8 mouse cellular contexts compared by ENCODE assay signal in the genomic region with DNA sequence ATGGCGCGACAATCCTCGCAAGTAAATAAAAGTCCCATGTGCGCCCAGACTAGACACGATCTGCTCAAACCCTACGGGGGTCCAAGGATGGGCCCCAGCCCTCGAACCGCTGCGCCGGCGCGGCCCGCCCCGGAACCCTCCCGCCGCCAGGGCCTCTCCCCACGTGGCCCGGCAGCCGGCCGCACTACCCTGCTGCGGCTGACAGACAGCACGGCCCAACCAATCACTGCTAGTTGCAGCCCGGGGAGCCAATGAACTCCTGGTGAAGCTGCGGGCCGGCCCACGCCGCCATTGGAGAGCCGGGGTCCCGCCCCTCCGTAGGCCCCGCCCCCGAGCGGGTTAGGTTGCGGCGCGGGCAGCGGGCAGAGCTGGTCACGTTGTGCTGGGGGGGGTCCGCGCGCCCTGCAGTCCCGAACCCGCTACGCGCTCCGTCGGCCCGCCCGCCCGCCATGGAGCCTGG. TPM values are rescaled to one million over a fixed set of nuclear protein-coding genes. Genes with fewer than 3 reads are reported as not detected.
DNase-seq lines count a peak whose midpoint lies in the region; ATAC-seq and TF ChIP-seq lines count a peak whose summit lies in the region.

A gene (plus strand): TSS at position 333 of the 460 bp plus-strand sequence.

- no peak for TF ChIP-seq POLR2A in bone marrow, adult 2 months (IDR thresholded peaks at IDR 0.05; ENCODE audit: borderline replicate concordance, control insufficient read depth, low read depth, low read length)

- H3K27me3 ChIP-seq in embryonic facial prominence, embryonic 15.5 days: no peaks in the 10 kb centered on the region
- H3K27me3 ChIP-seq in kidney, embryonic 14.5 days (ENCODE audit: control insufficient read depth, insufficient read depth, low read length): no peaks in the 10 kb centered on the region
- no peaks in the 10 kb centered on the region for H3K27me3 ChIP-seq in limb, embryonic 15.5 days

- H3K4me2 ChIP-seq in embryonic facial prominence, embryonic 15.5 days (replicated peaks): peak within 1 kb of the TSS; percentile 89
- peak within 1 kb of the TSS; percentile 88 for H3K4me2 ChIP-seq in kidney, embryonic 14.5 days (replicated peaks; ENCODE audit: low read depth, low read length)
- peak within 1 kb of the TSS; percentile 79 for H3K4me2 ChIP-seq in limb, embryonic 15.5 days

- peak; percentile 100 for ATAC-seq in embryonic facial prominence, embryonic 15.5 days (ENCODE audit: insufficient number of reproducible peaks, low FRiP score, low TSS enrichment, low read depth)
- ATAC-seq in kidney, embryonic 14.5 days (ENCODE audit: low FRiP score, low TSS enrichment): peak; percentile 100
- ATAC-seq in limb, embryonic 15.5 days (ENCODE audit: insufficient number of reproducible peaks, low FRiP score, low TSS enrichment, low read depth): peak; percentile 98

- TF ChIP-seq CTCF in bone marrow, adult 2 months (IDR thresholded peaks at IDR 0.05; ENCODE audit: control insufficient read depth, insufficient read depth, low read length): no peak

- peak within 1 kb of the TSS; percentile 83 for H3K9ac ChIP-seq in embryonic facial prominence, embryonic 15.5 days
- H3K9ac ChIP-seq in kidney, embryonic 14.5 days (ENCODE audit: low read depth, low read length): peak within 1 kb of the TSS; percentile 72
- H3K9ac ChIP-seq in limb, embryonic 15.5 days: peak within 1 kb of the TSS; percentile 85

- H3K4me3 ChIP-seq in bone marrow, adult 2 months (replicated peaks; ENCODE audit: control insufficient read depth, low read depth, low read length): peak within 1 kb of the TSS; percentile 85
- peak within 1 kb of the TSS; percentile 99 for H3K4me3 ChIP-seq in embryonic facial prominence, embryonic 15.5 days (replicated peaks)
- H3K4me3 ChIP-seq in kidney, embryonic 14.5 days (ENCODE audit: low read length): peak within 1 kb of the TSS; percentile 98
- peak within 1 kb of the TSS; percentile 99 for H3K4me3 ChIP-seq in limb, embryonic 15.5 days

- peak; percentile 97 for DNase-seq in 416B (ENCODE audit: low read depth)
- peak; percentile 96 for DNase-seq in heart, adult 8-10 months (ENCODE audit: low spot score)
- DNase-seq in monocyte, adult 2 months (ENCODE audit: low read depth in 1 of 2, low spot score in 2 of 2): peak; percentile 81 to 88
- peak; percentile 97 for DNase-seq in spleen, postnatal 36 days (ENCODE audit: low spot score in 2 of 2)

- H3K4me1 ChIP-seq in bone marrow, adult 2 months (ENCODE audit: control insufficient read depth, insufficient read depth, low read length): peaks cover 5% of the 10 kb centered on the region; the same call in 1 of the 2 replicates
- H3K4me1 ChIP-seq in embryonic facial prominence, embryonic 15.5 days: peaks cover 25% of the 10 kb centered on the region
- H3K4me1 ChIP-seq in kidney, embryonic 14.5 days (ENCODE audit: control insufficient read depth, insufficient read depth, low read length): peaks cover 15% of the 10 kb centered on the region; the same call in 1 of the 2 replicates
- peaks cover 23% of the 10 kb centered on the region for H3K4me1 ChIP-seq in limb, embryonic 15.5 days

- WGBS in bone marrow, adult 2 months: under 1% methylated on average over 43 of the region's 50 CpGs
- WGBS in embryonic facial prominence, embryonic 15.5 days: under 1% methylated on average over 50 of the region's 50 CpGs
- 1% methylated on average over 35 of the region's 50 CpGs for WGBS in kidney, embryonic 14.5 days
- WGBS in limb, embryonic 15.5 days: under 1% methylated on average over 49 of the region's 50 CpGs

- H3K27ac ChIP-seq in bone marrow, adult 2 months (ENCODE audit: control insufficient read depth, insufficient read depth, low read depth, low read length, poor library complexity): peak within 1 kb of the TSS; percentile 46; the same call in 1 of the 2 replicates
- H3K27ac ChIP-seq in embryonic facial prominence, embryonic 15.5 days (replicated peaks): peak within 1 kb of the TSS; percentile 79
- peak within 1 kb of the TSS; percentile 59; the same call in 1 of the 2 replicates for H3K27ac ChIP-seq in kidney, embryonic 14.5 days (ENCODE audit: low read depth, low read length)
- H3K27ac ChIP-seq in limb, embryonic 15.5 days: peak within 1 kb of the TSS; percentile 79

- H3K36me3 ChIP-seq in embryonic facial prominence, embryonic 15.5 days: peaks cover 30% of the 10 kb centered on the region
- H3K36me3 ChIP-seq in kidney, embryonic 14.5 days (ENCODE audit: control insufficient read depth, insufficient read depth, low read length): peaks cover 31% of the 10 kb centered on the region
- H3K36me3 ChIP-seq in limb, embryonic 15.5 days: peaks cover 37% of the 10 kb centered on the region

- no peaks in the 10 kb centered on the region for H3K9me3 ChIP-seq in embryonic facial prominence, embryonic 15.5 days (replicated peaks)
- no peaks in the 10 kb centered on the region for H3K9me3 ChIP-seq in kidney, embryonic 14.5 days (ENCODE audit: control insufficient read depth, low read length)
- no peaks in the 10 kb centered on the region for H3K9me3 ChIP-seq in limb, embryonic 15.5 days

RNA-seq across cellular contexts. Expression of the gene that starts here (rescaled TPM):
- 22.7 and 24.6 TPM in 2 replicates for polyA plus RNA-seq in bone marrow, adult 2 months (2011; ENCODE audit: insufficient read depth, insufficient read length, low replicate concordance, missing spikeins)
- 242 and 249 TPM in 2 replicates for polyA plus RNA-seq in embryonic facial prominence, embryonic 15.5 days (2015; fragmentation: Nextera tagmentation; extraction: Ambion mirVana)
- 10 to 100 TPM; 16.1 to 19.6 (median 17.7) TPM for total RNA-seq in heart, adult 8-10 months (2022)
- polyA plus RNA-seq in kidney, embryonic 14.5 days (2014; fragmentation: Nextera tagmentation; extraction: Ambion mirVana): 214 and 242 TPM in 2 replicates
- 247 and 256 TPM in 2 replicates for polyA plus RNA-seq in limb, embryonic 15.5 days (2015; fragmentation: Nextera tagmentation; extraction: Ambion mirVana)

Comparison
In these comparisons a context has a peak if more than half of its experiments do, and no peak if none do; other contexts are left out.
1. Peak in every context shown above with its lines: DNase-seq, ATAC-seq, H3K4me3 ChIP-seq and H3K27ac ChIP-seq.